Mouse (Mus musculus) heart, adult 2 months (tissue): ENCODE data around the gene Cpa5.

Experiments
- CTCF ChIP-seq: fragments of 200-600 bp; IDR thresholded peaks from 2 replicates; pipeline ENCODE4 v1.8.1; 2022; ENCODE audit warnings: antibody characterized with exemption, mild to moderate bottlenecking, moderate library complexity
- POLR2A ChIP-seq: fragments of 200-500 bp; IDR thresholded peaks from 2 replicates; pipeline ENCODE4 v1.6.1; 2011; ENCODE audit warnings: mild to moderate bottlenecking, low read depth, low read length, control low read depth; ENCODE audit not compliant: insufficient read depth

GRCm38 (mm10) chr6:30615741-30616140 lies 4.9 kb downstream of the Cpa5 start:
- TF ChIP-seq POLR2A (no peak), CTCF (no peak)
